Mouse (Mus musculus) heart, embryonic 16.5 days (tissue): ENCODE measurements around the gene Gm10720. TPM values are rescaled to one million over a fixed set of nuclear protein-coding genes. Genes with fewer than 3 reads are reported as not detected.
"Not testable (repeated sequence)": the region's sequence is repeated elsewhere in the genome, so short reads cannot be mapped to it uniquely, and the experiment has no call there.

ENCODE experiments used
- ATAC-seq: fragments of 200-750 bp; cut with Nextera tagmentation; replicated peaks from 2 replicates; pipeline ENCODE4 v1.8.0; 2017; ENCODE audit warnings: moderate number of reproducible peaks; ENCODE audit not compliant: insufficient read depth, low FRiP score; ENCODE audit errors: extremely low read depth
- H3K27ac ChIP-seq: fragments of 300-500 bp; sonication (generic); 2 replicates; pipeline ENCODE4 v1.5.1; 2014; ENCODE audit warnings: mild to moderate bottlenecking, low read length, control low read depth, moderate library complexity
- H3K27me3 ChIP-seq: fragments of 300-500 bp; sonication (generic); 2 replicates; pipeline ENCODE4 v1.6.1; 2014; ENCODE audit warnings: low read length, mixed read lengths; ENCODE audit not compliant: control insufficient read depth, insufficient read depth
- H3K36me3 ChIP-seq: fragments of 300-500 bp; sonication (generic); 2 replicates; pipeline ENCODE4 v1.6.1; 2014; ENCODE audit not compliant: control insufficient read depth, insufficient read depth
- H3K4me1 ChIP-seq: fragments of 300-500 bp; sonication (generic); 2 replicates; pipeline ENCODE4 v1.6.1; 2014; ENCODE audit warnings: low read length, mixed read lengths; ENCODE audit not compliant: control insufficient read depth, insufficient read depth
- H3K4me2 ChIP-seq: fragments of 300-500 bp; sonication (generic); 2 replicates; pipeline ENCODE4 v1.6.1; 2014; ENCODE audit warnings: low read depth, mild to moderate bottlenecking, control low read depth, low read length
- H3K4me3 ChIP-seq: fragments of 300-500 bp; sonication (generic); 2 replicates; pipeline ENCODE4 v1.5.1; 2014; ENCODE audit warnings: mild to moderate bottlenecking, control low read depth, low read length
- H3K9ac ChIP-seq: fragments of 300-500 bp; sonication (generic); 2 replicates; pipeline ENCODE4 v1.6.1; 2014; ENCODE audit warnings: low read length, control low read depth
- H3K9me3 ChIP-seq: fragments of 300-500 bp; sonication (generic); replicated peaks from 2 replicates; pipeline ENCODE4 v1.6.1; 2016; ENCODE audit warnings: low read length; ENCODE audit not compliant: control insufficient read depth
- WGBS: fragments of 180-500 bp; shearing (Covaris S2); extraction: QIAGEN DNeasy Blood & Tissue Kit; methylation state at CpG from one replicate; pipeline ENCODE4 v1.1.7; 2014; 5-methylcytosine and 5-hydroxymethylcytosine counted together
- polyA plus RNA-seq: library from polyadenylated mRNA; unstranded; fragments of >200 nt; fragmentation: Nextera tagmentation; extraction: Ambion mirVana; gene quantifications from 2 replicates; pipeline ENCODE4 v1.2.1, GENCODE M21; 2015

The Gm10720 gene
- polyA plus RNA-seq, 1 experiment from 2014 or later: 0.24 TPM

- WGBS: 84% methylated on average over 2 of the region's 7 CpGs
- not testable (repeated sequence) for H3K4me2 ChIP-seq, H3K9ac ChIP-seq, H3K36me3 ChIP-seq, H3K9me3 ChIP-seq, H3K27me3 ChIP-seq, H3K4me1 ChIP-seq, H3K4me3 ChIP-seq, H3K27ac ChIP-seq, ATAC-seq
These were observed 3.3 kb upstream of the Gm10720 start for GRCm38 (mm10) chr9:3012054-3012621.

- not testable (repeated sequence) for H3K4me3 ChIP-seq, H3K4me2 ChIP-seq, H3K9ac ChIP-seq, H3K27ac ChIP-seq, H3K4me1 ChIP-seq, H3K9me3 ChIP-seq, H3K27me3 ChIP-seq, H3K36me3 ChIP-seq
- 0 out of 2 replicates have a peak, but pooled peaks have one; percentile 17 for ATAC-seq
- WGBS: no CpG with 5 or more reads among the region's 11 CpGs
These were observed 2.6 kb upstream of the Gm10720 start, which contains the start of gene Gm10721 for GRCm38 (mm10) chr9:3012733-3013279. Gm10721 (plus strand) TSS chr9:3013140.

DNA sequence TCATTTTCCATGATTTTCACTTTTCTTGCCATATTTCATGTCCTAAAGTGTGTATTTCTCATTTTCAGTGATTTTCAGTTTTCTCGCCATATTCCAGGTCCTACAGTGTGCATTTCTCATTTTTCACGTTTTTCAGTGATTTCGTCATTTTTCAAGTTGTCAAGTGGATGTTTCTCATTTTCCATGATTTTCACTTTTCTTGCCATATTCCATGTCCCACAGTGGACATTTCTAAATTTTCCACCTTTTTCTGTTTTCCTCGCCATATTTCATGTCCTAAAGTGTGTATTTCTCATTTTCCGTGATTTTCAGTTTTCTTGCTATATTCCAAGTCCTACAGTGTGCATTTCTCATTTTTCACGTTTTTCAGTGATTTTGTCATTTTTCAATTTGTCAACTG lies 442 bp downstream of the Gm10720 start:
- not testable (repeated sequence) for H3K4me3 ChIP-seq, H3K36me3 ChIP-seq, H3K9me3 ChIP-seq, H3K27ac ChIP-seq, H3K27me3 ChIP-seq, H3K9ac ChIP-seq, H3K4me1 ChIP-seq, H3K4me2 ChIP-seq, ATAC-seq
- WGBS: 68% methylated on average over 4 of the region's 6 CpGs

DNA sequence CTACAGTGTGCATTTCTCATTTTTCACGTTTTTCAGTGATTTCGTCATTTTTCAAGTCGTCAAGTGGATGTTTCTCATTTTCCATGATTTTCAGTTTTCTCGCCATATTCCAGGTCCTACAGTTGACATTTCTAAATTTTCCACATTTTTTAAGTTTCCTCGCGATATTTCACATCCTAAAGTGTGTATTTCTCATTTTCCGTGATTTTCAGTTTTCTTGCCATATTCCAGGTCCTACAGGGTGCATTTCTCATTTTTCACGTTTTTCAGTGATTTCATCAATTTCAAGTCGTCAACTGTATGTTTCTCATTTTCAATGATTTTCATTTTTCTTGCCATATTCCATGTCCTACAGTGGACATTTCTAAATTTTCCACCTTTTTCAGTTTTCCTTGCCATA lies 1.7 kb downstream of the Gm10720 start, which contains the start of gene Gm10719:
Gene Gm10719, plus strand, starts transcription at position 301 of the 400 bp plus-strand sequence.
- H3K9me3 ChIP-seq: not testable (repeated sequence)

GRCm38 (mm10) chr9:3018944-3019343 lies 3.5 kb downstream of the Gm10720 start:
- H3K9me3 ChIP-seq, H3K9ac ChIP-seq, H3K4me2 ChIP-seq, H3K36me3 ChIP-seq, ATAC-seq, H3K27ac ChIP-seq, H3K4me3 ChIP-seq, H3K4me1 ChIP-seq, H3K27me3 ChIP-seq: not testable (repeated sequence)
- 60% methylated on average over 9 of the region's 9 CpGs for WGBS

More for the DNA sequence above, 1.7 kb downstream of the Gm10720 start, which contains the start of gene Gm10719:
- 57% methylated on average over 1 of the region's 9 CpGs for WGBS
- H3K27me3 ChIP-seq, H3K36me3 ChIP-seq, H3K9ac ChIP-seq, ATAC-seq, H3K4me1 ChIP-seq, H3K27ac ChIP-seq, H3K4me3 ChIP-seq, H3K4me2 ChIP-seq: not testable (repeated sequence)

- ATAC-seq: not testable (repeated sequence)
- WGBS: 77% methylated on average over 11 of the region's 19 CpGs
These were observed 4.6 kb downstream of the Gm10720 start for GRCm38 (mm10) chr9:3019835-3020727.

DNA sequence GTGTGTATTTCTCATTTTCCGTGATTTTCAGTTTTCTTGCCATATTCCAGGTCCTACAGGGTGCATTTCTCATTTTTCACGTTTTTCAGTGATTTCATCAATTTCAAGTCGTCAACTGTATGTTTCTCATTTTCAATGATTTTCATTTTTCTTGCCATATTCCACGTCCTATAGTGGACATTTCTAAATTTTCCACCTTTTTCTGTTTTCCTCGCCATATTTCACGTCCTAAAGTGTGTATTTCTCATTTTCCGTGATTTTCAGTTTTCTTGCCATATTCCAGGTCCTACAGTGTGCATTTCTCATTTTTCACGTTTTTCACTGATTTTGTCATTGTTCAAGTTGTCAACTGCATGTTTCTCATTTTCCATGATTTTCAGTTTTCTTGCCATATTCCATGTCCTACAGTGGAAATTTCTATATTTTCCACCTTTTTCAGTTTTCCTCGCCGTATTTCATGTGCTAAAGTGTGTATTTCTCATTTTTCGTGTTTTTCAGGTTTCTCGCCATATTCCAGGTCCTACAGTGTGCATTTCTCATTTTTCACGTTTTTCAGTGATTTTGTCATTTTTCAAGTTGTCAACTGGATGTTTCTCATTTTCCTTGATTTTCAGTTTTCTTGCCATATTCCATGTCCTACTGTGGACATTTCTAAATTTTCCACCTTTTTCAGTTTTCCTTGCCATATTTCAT lies 7.0 kb downstream of the Gm10720 start:
- not testable (repeated sequence) for H3K4me1 ChIP-seq, H3K27ac ChIP-seq, H3K4me3 ChIP-seq, H3K9me3 ChIP-seq, H3K9ac ChIP-seq, ATAC-seq, H3K36me3 ChIP-seq, H3K4me2 ChIP-seq, H3K27me3 ChIP-seq
- 67% methylated on average over 9 of the region's 13 CpGs for WGBS

More at GRCm38 (mm10) chr9:3019835-3020727, 4.6 kb downstream of the Gm10720 start:
- H3K9me3 ChIP-seq, H3K4me2 ChIP-seq, H3K9ac ChIP-seq, H3K27ac ChIP-seq, H3K27me3 ChIP-seq, H3K4me1 ChIP-seq, H3K36me3 ChIP-seq, H3K4me3 ChIP-seq: not testable (repeated sequence)

DNA sequence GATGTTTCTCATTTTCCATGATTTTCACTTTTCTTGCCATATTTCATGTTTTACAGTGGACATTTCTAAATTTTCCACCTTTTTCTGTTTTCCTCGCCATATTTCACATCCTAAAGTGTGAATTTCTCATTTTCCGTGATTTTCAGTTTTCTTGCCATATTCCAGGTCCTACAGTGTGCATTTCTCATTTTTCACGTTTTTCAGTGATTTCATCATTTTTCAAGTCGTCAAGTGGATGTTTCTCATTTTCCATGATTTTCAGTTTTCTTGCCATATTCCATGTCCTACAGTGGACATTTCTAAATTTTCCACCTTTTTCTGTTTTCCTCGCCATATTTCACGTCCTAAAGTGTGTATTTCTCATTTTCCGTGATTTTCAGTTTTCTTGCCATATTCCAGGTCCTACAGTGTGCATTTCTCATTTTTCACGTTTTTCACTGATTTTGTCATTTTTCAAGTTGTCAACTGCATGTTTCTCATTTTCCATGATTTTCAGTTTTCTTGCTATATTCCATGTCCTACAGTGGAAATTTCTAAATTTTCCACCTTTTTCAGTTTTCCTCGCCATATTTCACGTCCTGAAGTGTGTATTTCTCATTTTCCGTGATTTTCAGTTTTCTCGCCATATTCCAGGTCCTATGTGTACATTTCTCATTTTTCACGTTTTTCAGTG lies 8.0 kb downstream of the Gm10720 start, which contains the start of gene Gm10718:
Gene Gm10718, plus strand, starts transcription at position 236 of the 673 bp plus-strand sequence.
- not testable (repeated sequence) for H3K9me3 ChIP-seq, H3K4me3 ChIP-seq, H3K36me3 ChIP-seq, H3K4me2 ChIP-seq, H3K9ac ChIP-seq, H3K27me3 ChIP-seq, H3K4me1 ChIP-seq, H3K27ac ChIP-seq, ATAC-seq
- WGBS: 72% methylated on average over 9 of the region's 13 CpGs
